Mouse (Mus musculus) small intestine, adult 2 months (tissue): Measurements from ENCODE around the gene Plekhh2. TPM values are rescaled to one million over a fixed set of nuclear protein-coding genes. Genes with fewer than 3 reads are reported as not detected.

Experiments
- H3K27ac ChIP-seq: fragments of 200-500 bp; 2 replicates; pipeline ENCODE4 v1.5.1; 2012; ENCODE audit warnings: low read depth, low read length, control low read depth, inconsistent platforms; ENCODE audit not compliant: insufficient read depth
- H3K27me3 ChIP-seq: fragments of 200-500 bp; 2 replicates; pipeline ENCODE4 v1.6.1; 2012; ENCODE audit warnings: mild to moderate bottlenecking, moderate library complexity, low read length, inconsistent platforms; ENCODE audit not compliant: control insufficient read depth, insufficient read depth
- H3K36me3 ChIP-seq: fragments of 200-500 bp; 2 replicates; pipeline ENCODE4 v1.6.1; 2012; ENCODE audit warnings: mild to moderate bottlenecking, low read length, control low read depth, inconsistent platforms; ENCODE audit not compliant: control insufficient read depth, insufficient read depth
- H3K4me1 ChIP-seq: fragments of 200-500 bp; 2 replicates; pipeline ENCODE4 v1.6.1; 2012; ENCODE audit warnings: low read length, inconsistent platforms, mixed read lengths; ENCODE audit not compliant: control insufficient read depth, insufficient read depth, insufficient read length
- H3K4me3 ChIP-seq: fragments of 200-500 bp; 2 replicates; pipeline ENCODE4 v1.5.1; 2012; ENCODE audit warnings: low read depth, mild to moderate bottlenecking, control low read depth, inconsistent platforms, low read length, moderate library complexity
- CTCF ChIP-seq: fragments of 200-500 bp; IDR thresholded peaks from 2 replicates; pipeline ENCODE4 v1.5.1; 2012; ENCODE audit warnings: low read depth, mild to moderate bottlenecking, control low read depth, inconsistent platforms, low read length, moderate library complexity, mixed read lengths; ENCODE audit not compliant: insufficient replicate concordance, insufficient read length; ENCODE audit errors: extremely low read depth
- POLR2A ChIP-seq: fragments of 200-500 bp; IDR thresholded peaks from 2 replicates; pipeline ENCODE4 v1.6.1; 2012; ENCODE audit warnings: low read depth, mild to moderate bottlenecking, control low read depth, inconsistent platforms, low read length, moderate library complexity
- WGBS: fragments of 180-500 bp; shearing (Covaris S2); methylation state at CpG from one replicate; pipeline ENCODE4 v1.1.7; 2018; 5-methylcytosine and 5-hydroxymethylcytosine counted together
- polyA plus RNA-seq: library from polyadenylated mRNA; depleted of rRNA; stranded (reverse); fragments of >200 nt; gene quantifications from 2 replicates; pipeline ENCODE4 v1.2.3, GENCODE M21; 2012

Plekhh2 gene
- polyA plus RNA-seq, 1 experiment = 1.8 TPM

- Histone ChIP-seq H3K4me3 (no peak overlapping the region), H3K36me3 (no peaks in the 10 kb centered on the region), H3K4me1 (no peaks in the 10 kb centered on the region), H3K27me3 (no peaks in the 10 kb centered on the region), H3K27ac (no peak overlapping the region)
- WGBS = 78% methylated on average over 6 of the region's 6 CpGs
- TF ChIP-seq CTCF (no peak), POLR2A (no peak)
Observed at GRCm38 (mm10) chr17:84620610-84621009, 108.9 kb downstream of the Plekhh2 start.

GRCm38 (mm10) chr17:84621209-84621608, 109.5 kb downstream of the Plekhh2 start:
- Histone ChIP-seq H3K36me3 (no peaks in the 10 kb centered on the region), H3K27ac (no peak overlapping the region), H3K27me3 (no peaks in the 10 kb centered on the region), H3K4me3 (no peak overlapping the region), H3K4me1 (no peaks in the 10 kb centered on the region)
- no peak for TF ChIP-seq POLR2A
- no peak for TF ChIP-seq CTCF
- WGBS = 60% methylated on average over 6 of the region's 6 CpGs

GRCm38 (mm10) chr17:84622028-84622427, 110.3 kb downstream of the Plekhh2 start:
- TF ChIP-seq CTCF = no peak
- TF ChIP-seq POLR2A = no peak
- no peaks in the 10 kb centered on the region for H3K27me3 ChIP-seq
- no peaks in the 10 kb centered on the region for H3K36me3 ChIP-seq
- H3K4me3 ChIP-seq = no peak overlapping the region
- no peaks in the 10 kb centered on the region for H3K4me1 ChIP-seq
- H3K27ac ChIP-seq = no peak overlapping the region
- WGBS = 83% methylated on average over 4 of the region's 4 CpGs

- Histone ChIP-seq H3K27me3 (no peaks in the 10 kb centered on the region), H3K4me1 (no peaks in the 10 kb centered on the region), H3K27ac (no peak overlapping the region), H3K4me3 (no peak overlapping the region), H3K36me3 (no peaks in the 10 kb centered on the region)
- 78% methylated on average over 2 of the region's 2 CpGs for WGBS
- TF ChIP-seq CTCF (no peak), POLR2A (no peak)
Observed at GRCm38 (mm10) chr17:84622873-84623272, 111.2 kb downstream of the Plekhh2 start.

GRCm38 (mm10) chr17:84626276-84626856, 114.7 kb downstream of the Plekhh2 start, which contains the start of gene Dync2li1:
Gene Dync2li1, plus strand, starts transcription at chr17:84626496.
- no peaks in the 10 kb centered on the region for H3K27me3 ChIP-seq
- no peak for TF ChIP-seq CTCF
- TF ChIP-seq POLR2A = no peak
- H3K36me3 ChIP-seq = no peaks in the 10 kb centered on the region
- 1% methylated on average over 23 of the region's 25 CpGs for WGBS
- peak within 1 kb of the TSS; percentile 61 for H3K4me3 ChIP-seq
- no peak within 1 kb of the TSS for H3K27ac ChIP-seq
- H3K4me1 ChIP-seq = no peaks in the 10 kb centered on the region

- 50% methylated on average over 9 of the region's 9 CpGs for WGBS
- Histone ChIP-seq H3K4me3 (no peak overlapping the region), H3K27ac (no peak overlapping the region), H3K36me3 (no peaks in the 10 kb centered on the region), H3K27me3 (no peaks in the 10 kb centered on the region), H3K4me1 (no peaks in the 10 kb centered on the region)
- TF ChIP-seq CTCF (no peak), POLR2A (no peak)
Observed at GRCm38 (mm10) chr17:84626857-84627305, 115.2 kb downstream of the Plekhh2 start.

GRCm38 (mm10) chr17:84627721-84628120, 116.0 kb downstream of the Plekhh2 start:
- H3K4me3 ChIP-seq = no peak overlapping the region
- H3K4me1 ChIP-seq = no peaks in the 10 kb centered on the region
- TF ChIP-seq CTCF (no peak), POLR2A (no peak)
- WGBS = 82% methylated on average over 10 of the region's 10 CpGs
- H3K27ac ChIP-seq = no peak overlapping the region
- no peaks in the 10 kb centered on the region for H3K27me3 ChIP-seq
- no peaks in the 10 kb centered on the region for H3K36me3 ChIP-seq
